Mouse (Mus musculus) liver, embryonic 14.5 days (tissue): ENCODE measurements at regions not wholly inside any gene's neighbourhood (a gene's known extent, or its start where the extent isn't known, plus 50 kb on each side); places are given as distances from the start of the nearest gene placed in this dataset.

ENCODE experiments used
- ATAC-seq: fragments of 200-750 bp; cut with Nextera tagmentation; 2 replicates; pipeline ENCODE4 v1.8.0; 2017; ENCODE audit warnings: moderate number of reproducible peaks, mild to moderate bottlenecking, moderate library complexity; ENCODE audit not compliant: insufficient read depth
- DNase-seq, 3 experiments: peaks; one replicate each; pipeline ENCODE4 v3.0.0-alpha.2; 2012 to 2013; ENCODE audit warnings: low read depth in 3 of 3, low spot score in 3 of 3
- H3K27ac ChIP-seq: fragments of 300-500 bp; sonication (generic); 2 replicates; pipeline ENCODE4 v1.5.1; 2014; ENCODE audit warnings: moderate library complexity, mild to moderate bottlenecking, control low read depth, inconsistent platforms
- H3K27me3 ChIP-seq: fragments of 300-500 bp; sonication (generic); 2 replicates; pipeline ENCODE4 v1.6.1; 2014; ENCODE audit warnings: mild to moderate bottlenecking, low read length, moderate library complexity; ENCODE audit not compliant: control insufficient read depth, insufficient read depth
- H3K36me3 ChIP-seq: fragments of 300-500 bp; sonication (generic); replicated peaks from 2 replicates; pipeline ENCODE4 v1.6.1; 2014; ENCODE audit warnings: low read depth; ENCODE audit not compliant: control insufficient read depth, insufficient read depth
- H3K4me1 ChIP-seq, 2 experiments: fragments of 200-500 bp in 1 of 2; fragments of 300-500 bp in 1 of 2; sonication (generic) in 1 of 2; replicated peaks; 2 replicates each; pipeline ENCODE4 v1.6.1; 2012 to 2014; ENCODE audit warnings: antibody characterized with exemption in 1 of 2, inconsistent platforms in 1 of 2, low read length in 1 of 2; ENCODE audit not compliant: control insufficient read depth in 2 of 2, insufficient read depth in 2 of 2
- H3K4me2 ChIP-seq: fragments of 300-500 bp; sonication (generic); 2 replicates; pipeline ENCODE4 v1.6.1; 2014; ENCODE audit warnings: low read depth, mild to moderate bottlenecking, control low read depth, moderate library complexity
- H3K4me3 ChIP-seq, 2 experiments: fragments of 200-500 bp in 1 of 2; fragments of 300-500 bp in 1 of 2; sonication (generic) in 1 of 2; 2 replicates each; pipeline ENCODE4 v1.5.1; 2012 to 2014; ENCODE audit warnings: low read depth in 2 of 2, low read length in 2 of 2, mild to moderate bottlenecking in 2 of 2, control low read depth in 1 of 2, inconsistent platforms in 1 of 2, moderate library complexity in 1 of 2; ENCODE audit not compliant: insufficient read depth in 1 of 2
- H3K9ac ChIP-seq: fragments of 300-500 bp; sonication (generic); replicated peaks from 2 replicates; pipeline ENCODE4 v1.6.1; 2014; ENCODE audit warnings: mild to moderate bottlenecking, control low read depth, moderate library complexity
- H3K9me3 ChIP-seq: fragments of 300-500 bp; sonication (generic); 2 replicates; pipeline ENCODE4 v1.6.1; 2016; ENCODE audit warnings: low read length, mixed read lengths; ENCODE audit not compliant: control insufficient read depth
- CTCF ChIP-seq: IDR thresholded peaks from 2 replicates; pipeline ENCODE4 v1.5.1; 2016; ENCODE audit warnings: antibody characterized with exemption, low read depth, control low read depth
- EP300 ChIP-seq: IDR thresholded peaks from 2 replicates; pipeline ENCODE4 v1.6.1; 2016; ENCODE audit warnings: antibody characterized with exemption, low read depth
- WGBS: fragments of 180-500 bp; shearing (Covaris S2); extraction: QIAGEN DNeasy Blood & Tissue Kit; methylation state at CpG from one replicate; pipeline ENCODE4 v1.1.7; 2014; ENCODE audit not compliant: insufficient replicate concordance; 5-methylcytosine and 5-hydroxymethylcytosine counted together

DNA sequence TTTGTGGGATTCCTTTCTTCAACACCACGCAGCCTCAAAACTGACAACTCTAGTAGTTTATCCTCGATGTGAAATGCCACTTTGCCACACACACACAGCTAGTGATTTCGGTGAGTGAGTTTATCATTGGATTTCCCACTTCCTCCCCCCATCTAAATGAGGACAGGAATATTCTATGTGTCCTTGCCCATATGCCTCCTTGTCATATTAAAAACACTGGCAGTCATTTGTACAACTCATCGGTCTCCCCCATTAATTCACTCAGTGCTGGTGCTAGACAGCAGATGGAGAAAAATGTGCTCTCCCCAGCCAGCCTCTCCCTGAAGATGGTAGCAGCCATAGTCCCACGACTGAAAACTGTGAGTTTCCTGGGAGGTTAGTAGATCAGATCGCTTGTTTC lies 496.0 kb upstream of the Sox11 start:
- Histone ChIP-seq H3K9ac (no peak overlapping the region), H3K4me2 (no peak overlapping the region), H3K9me3 (no peaks in the 10 kb centered on the region), H3K27me3 (no peaks in the 10 kb centered on the region), H3K4me3 (no peak overlapping the region), H3K27ac (no peak overlapping the region), H3K36me3 (no peaks in the 10 kb centered on the region), H3K4me1 (no peaks in the 10 kb centered on the region)
- TF ChIP-seq EP300, result no peak
- no peak for TF ChIP-seq CTCF
- no peak for ATAC-seq
- DNase-seq, result no peak
- 52% methylated on average over 6 of the region's 6 CpGs for WGBS

DNA sequence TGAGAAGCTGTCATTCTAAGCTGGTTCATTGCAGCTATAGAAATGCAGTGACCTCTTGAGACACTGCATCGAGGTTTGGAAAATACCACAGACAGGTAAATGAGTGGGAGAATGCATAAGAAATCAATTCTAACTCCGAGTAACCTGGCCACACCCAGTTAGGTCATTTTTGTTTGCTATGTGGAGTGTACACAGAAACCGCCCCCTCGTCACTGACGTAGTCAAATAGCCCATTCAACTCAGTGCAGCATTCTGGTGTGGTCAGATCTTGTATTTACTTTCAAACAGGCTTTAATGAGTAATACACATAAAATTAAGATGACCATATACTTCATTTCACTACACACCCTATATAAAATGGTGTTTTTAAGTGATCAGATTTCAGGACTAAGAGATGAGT lies 483.8 kb upstream of the Sox11 start:
- no peak overlapping the region for H3K9ac ChIP-seq
- peaks cover 0 to 2% of the 10 kb centered on the region in 2 experiments; a peak in 1 of 4 replicates for H3K4me1 ChIP-seq
- H3K9me3 ChIP-seq, result no peaks in the 10 kb centered on the region
- H3K27me3 ChIP-seq, result no peaks in the 10 kb centered on the region
- H3K4me2 ChIP-seq, result no peak overlapping the region
- no peak overlapping the region for H3K4me3 ChIP-seq
- TF ChIP-seq CTCF, result no peak
- TF ChIP-seq EP300, result no peak
- DNase-seq (no peak), ATAC-seq (no peak)
- WGBS, result 50% methylated on average over 5 of the region's 5 CpGs
- no peak overlapping the region for H3K27ac ChIP-seq
- no peaks in the 10 kb centered on the region for H3K36me3 ChIP-seq

DNA sequence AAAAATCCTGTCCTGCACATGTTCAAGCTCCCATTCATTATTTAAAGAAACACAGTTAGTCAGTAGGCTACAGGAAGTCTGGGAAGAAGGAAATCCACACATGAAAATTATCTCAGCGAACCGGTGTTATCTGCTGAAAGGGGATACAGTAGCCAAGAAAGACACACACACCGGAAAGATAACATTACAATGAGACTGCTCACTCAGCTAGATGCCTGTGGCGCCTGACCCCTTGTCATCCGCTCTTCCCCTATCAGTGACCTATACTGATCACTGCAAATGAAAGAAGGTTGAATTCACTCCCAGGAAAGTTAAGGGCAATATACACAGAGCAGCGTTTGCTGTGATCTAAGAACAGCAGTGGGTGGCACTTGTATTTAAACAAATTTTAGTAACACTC lies 481.0 kb upstream of the Sox11 start:
- TF ChIP-seq EP300 (no peak), CTCF (no peak)
- H3K4me2 ChIP-seq, result no peak overlapping the region
- peaks cover 0 to 2% of the 10 kb centered on the region in 2 experiments; a peak in 1 of 4 replicates for H3K4me1 ChIP-seq
- WGBS, result 19% methylated on average over 6 of the region's 6 CpGs
- no peak overlapping the region for H3K27ac ChIP-seq
- DNase-seq (no peak), ATAC-seq (no peak; the same call in 1 of the 2 replicates)
- H3K9me3 ChIP-seq, result no peaks in the 10 kb centered on the region
- H3K27me3 ChIP-seq, result no peaks in the 10 kb centered on the region
- H3K36me3 ChIP-seq, result no peaks in the 10 kb centered on the region
- no peak overlapping the region for H3K4me3 ChIP-seq
- no peak overlapping the region for H3K9ac ChIP-seq

DNA sequence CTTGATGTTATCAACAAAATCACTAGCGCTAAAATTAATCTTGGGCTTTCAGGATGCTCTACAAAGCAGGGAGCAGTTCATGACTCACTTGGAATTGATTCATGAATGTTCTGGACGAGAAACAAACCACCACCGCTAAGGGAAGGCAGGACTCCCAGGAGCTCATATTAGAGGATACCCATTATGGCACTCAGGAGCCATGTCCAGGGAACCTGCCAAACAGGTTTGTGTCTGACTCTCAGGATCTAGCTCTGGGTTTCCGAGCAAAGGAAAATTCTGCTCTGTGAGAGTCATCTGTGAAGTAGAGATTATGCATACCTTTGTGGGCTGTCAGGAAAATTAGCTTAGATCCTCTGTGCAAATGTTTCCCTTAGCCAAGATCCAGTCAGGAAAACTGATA lies 454.3 kb upstream of the Sox11 start:
- no peak for TF ChIP-seq EP300
- TF ChIP-seq CTCF, result no peak
- Histone ChIP-seq H3K27me3 (no peaks in the 10 kb centered on the region), H3K9me3 (no peaks in the 10 kb centered on the region), H3K4me3 (no peak overlapping the region), H3K9ac (no peak overlapping the region), H3K36me3 (no peaks in the 10 kb centered on the region), H3K4me2 (no peak overlapping the region), H3K4me1 (no peaks in the 10 kb centered on the region), H3K27ac (no peak overlapping the region)
- DNase-seq, result no peak
- 58% methylated on average over 4 of the region's 4 CpGs for WGBS
- ATAC-seq, result no peak

DNA sequence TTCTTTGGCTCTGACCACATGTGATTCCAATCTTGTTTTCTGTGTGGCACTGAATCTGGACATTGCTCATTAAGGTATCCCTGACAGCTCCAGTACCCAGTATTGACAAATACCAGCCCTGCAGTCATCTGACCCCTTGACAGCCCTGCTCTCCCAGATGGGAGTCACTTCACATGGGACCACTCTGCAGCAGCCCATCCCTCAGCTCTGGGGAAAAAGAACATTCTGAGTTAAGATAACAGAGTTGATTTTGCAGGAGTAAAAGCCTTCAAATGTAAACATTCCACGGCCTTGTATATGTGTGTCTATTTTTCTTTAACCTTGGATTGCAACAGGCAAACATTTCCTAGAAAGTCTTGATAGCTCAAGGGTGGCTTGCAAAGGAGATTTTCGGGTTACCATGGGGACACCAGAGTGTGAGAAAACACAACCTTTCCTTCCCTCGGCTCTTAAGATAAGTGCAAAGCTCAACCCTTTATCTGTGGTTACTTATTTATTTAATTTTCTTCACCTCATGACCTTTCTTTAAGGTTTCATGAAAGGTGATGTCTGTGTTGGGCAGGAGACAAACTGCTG lies 444.4 kb upstream of the Sox11 start:
- ATAC-seq (no peak), DNase-seq (no peak)
- 20% methylated on average over 3 of the region's 3 CpGs for WGBS
- no peak overlapping the region for H3K4me2 ChIP-seq
- 0 out of 4 replicates have a peak, but pooled peaks cover 0 to 2% of the 10 kb centered on the region in 2 experiments for H3K4me1 ChIP-seq
- TF ChIP-seq EP300, result no peak
- TF ChIP-seq CTCF, result no peak
- no peak overlapping the region for H3K9ac ChIP-seq
- H3K36me3 ChIP-seq, result no peaks in the 10 kb centered on the region
- no peak overlapping the region for H3K4me3 ChIP-seq
- H3K27ac ChIP-seq, result no peak overlapping the region
- H3K9me3 ChIP-seq, result no peaks in the 10 kb centered on the region
- no peaks in the 10 kb centered on the region for H3K27me3 ChIP-seq
